Mouse (Mus musculus) megakaryocyte, embryonic 14.5 days (primary cell): ENCODE results near the gene Inpp5a.

Experiments
- FLI1 ChIP-seq: IDR thresholded peaks from 2 replicates; pipeline ENCODE4 v1.6.1; 2012; ENCODE audit warnings: low read length, inconsistent platforms, mixed read lengths
- GATA1 ChIP-seq: IDR thresholded peaks from 3 replicates; pipeline ENCODE4 v1.6.1; 2012; ENCODE audit warnings: mixed read lengths, low read length, inconsistent platforms, borderline replicate concordance

GRCm38 (mm10) chr7:139361799-139362198, 27.1 kb upstream of the Inpp5a start:
- TF ChIP-seq GATA1 (no peak), FLI1 (no peak)
